Mouse (Mus musculus): Measurements from ENCODE around the gene Pde3a. TPM values are rescaled to one million over a fixed set of nuclear protein-coding genes. Genes with fewer than 3 reads are reported as not detected.
"Not testable (repeated sequence)": the region's sequence is repeated elsewhere in the genome, so short reads cannot be mapped to it uniquely, and the experiment has no call there.

The Pde3a gene
- total RNA-seq, 2 experiments from 2014 or later = 1.9 to 2.3 TPM

DNA sequence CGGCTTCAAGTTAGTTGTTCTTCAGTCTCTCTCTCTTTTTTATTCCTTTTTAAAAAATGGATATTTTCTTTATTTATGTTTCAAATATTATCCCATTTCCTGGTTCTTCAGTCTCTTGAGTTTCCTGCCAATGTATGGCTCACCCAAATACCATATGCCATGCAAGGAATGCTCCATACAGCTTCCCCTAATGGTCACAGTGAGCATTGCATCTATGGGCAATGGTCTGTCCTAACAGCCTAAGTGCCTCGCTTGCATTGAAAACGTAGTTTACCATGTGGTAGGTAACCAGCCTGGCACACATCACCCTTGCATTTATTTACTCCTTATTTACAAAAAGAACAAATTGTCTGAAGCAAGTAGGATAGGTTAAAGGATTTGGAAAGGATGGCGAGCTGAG lies 64.0 kb downstream of the Pde3a start:
- DNase-seq = no peak
- intact Hi-C loops (cut with DNase I) = loop anchor here (5.0 to 10.0 kb wide), 2 partner anchors 391 to 538 kb away; no protein-coding TSS in a partner anchor

DNA sequence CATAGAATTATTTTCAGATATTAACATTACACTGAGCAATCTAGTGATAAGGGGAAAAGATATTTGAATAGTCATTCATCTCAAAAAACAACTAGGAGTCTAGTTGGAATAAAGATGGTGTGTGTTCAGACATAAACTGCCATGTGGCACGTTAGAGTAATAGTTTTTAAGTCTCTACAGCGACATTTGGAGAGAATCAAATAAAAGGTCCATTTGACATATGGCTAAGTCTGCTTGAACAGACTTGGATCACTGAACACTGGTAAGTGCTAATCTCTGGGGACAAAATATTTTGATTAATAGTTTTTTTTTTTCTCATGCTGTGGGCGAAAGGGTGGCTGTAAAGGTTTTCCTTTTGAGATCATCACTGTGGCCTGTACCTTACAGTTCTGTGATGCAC lies 69.4 kb downstream of the Pde3a start:
- DNase-seq = no peak
- intact Hi-C loops (cut with DNase I) = loop anchor here (10.0 kb wide), 1 partner anchor 544 kb away; no protein-coding TSS in a partner anchor

DNA sequence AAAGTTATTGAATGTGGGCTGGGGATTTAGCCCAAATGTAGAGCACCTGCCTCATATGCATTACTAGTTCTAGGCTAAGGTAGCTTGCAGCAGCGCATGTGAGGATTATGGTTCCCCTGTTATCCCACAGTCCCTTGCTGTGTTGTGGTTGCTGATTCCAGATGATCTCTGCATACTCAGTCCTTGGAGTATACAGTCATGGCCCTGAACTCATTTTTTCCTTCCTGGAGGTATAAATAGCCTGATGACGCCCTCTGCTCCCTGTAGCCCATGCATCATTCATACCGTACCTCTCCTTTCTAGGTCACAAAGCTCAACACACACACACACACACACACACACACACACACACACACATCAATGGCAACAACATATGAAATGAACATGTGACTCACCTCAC lies 72.2 kb downstream of the Pde3a start:
- intact Hi-C loops (cut with DNase I) = no loop called here
- no peak for DNase-seq

DNA sequence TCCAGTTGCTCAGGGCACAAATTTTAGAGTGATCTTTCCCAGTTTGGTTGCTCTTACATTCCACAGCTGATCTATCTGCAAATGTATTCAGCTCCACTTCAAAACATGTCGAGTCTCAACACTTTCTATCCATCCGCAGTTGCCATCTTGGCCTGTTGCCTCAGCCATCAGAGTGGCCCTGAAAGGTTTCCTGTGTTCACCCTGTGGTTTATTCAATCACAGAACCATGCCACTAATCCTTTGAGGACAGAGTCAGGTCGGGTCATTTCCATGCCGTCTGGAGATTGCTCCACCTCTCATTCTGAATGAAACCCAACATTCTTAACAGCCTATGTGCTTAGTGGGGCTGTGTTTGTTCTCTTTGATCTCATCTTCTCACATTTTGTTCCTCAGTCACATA lies 73.9 kb downstream of the Pde3a start:
- intact Hi-C loops (cut with DNase I) = no loop called here
- DNase-seq = no peak

DNA sequence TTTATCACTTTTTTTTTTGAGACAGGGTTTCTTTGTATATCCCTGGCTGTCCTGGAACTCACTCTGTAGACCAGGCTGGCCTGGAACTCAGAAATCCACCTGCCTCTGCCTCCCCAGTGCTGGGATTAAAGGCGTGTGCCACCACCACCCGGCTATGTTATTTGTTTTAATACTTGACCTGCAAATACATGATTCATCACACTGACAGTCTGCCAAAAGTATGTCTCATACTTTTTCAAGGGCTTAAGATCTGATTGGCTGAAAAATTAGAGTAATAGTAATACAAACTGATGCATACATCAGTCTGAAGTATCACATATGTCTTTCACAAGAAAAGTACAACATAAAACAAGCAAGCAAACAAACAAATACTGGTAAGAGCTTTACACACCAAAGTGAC lies 78.1 kb downstream of the Pde3a start:
- intact Hi-C loops (cut with DNase I); DNase-seq: not testable (repeated sequence)

DNA sequence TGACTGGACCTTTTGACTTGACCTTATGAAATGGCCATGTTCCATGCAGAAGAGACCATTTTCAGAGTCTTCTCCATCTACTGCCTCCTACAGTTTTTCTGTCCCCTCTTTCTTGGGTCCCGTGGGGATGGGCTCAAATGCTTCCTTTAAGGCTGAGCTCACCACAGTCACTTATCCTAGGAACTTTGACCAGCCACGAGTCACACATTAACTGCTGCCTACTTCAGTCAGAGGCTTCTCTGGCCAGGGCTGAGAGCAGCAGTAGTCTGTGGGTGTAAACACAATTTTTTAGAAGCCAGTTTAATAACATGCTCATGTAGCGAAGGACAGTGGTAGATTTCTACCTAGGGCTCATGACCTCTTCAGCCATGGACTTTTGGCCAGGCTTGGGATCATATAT lies 79.0 kb downstream of the Pde3a start:
- no peak for DNase-seq
- intact Hi-C loops (cut with DNase I) = no loop called here

DNA sequence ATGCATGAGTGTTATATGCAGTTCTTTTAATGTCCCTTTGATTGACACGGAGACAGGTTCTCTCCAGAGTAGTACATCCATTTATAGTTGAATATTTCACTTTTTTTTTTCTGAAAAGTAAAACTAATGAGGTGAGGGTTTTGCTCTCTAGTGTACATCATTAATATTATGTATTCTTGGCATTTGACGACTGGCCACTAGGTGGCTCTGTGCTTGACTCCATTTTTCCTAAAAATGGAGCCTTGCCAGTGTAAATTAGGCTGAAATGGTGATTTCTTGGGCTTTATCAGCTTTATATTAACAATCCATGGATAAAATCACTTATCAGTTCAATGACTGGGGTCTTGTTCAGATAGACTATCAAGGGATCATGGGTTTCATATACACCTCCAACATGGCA lies 82.4 kb downstream of the Pde3a start:
- intact Hi-C loops (cut with DNase I) = no loop called here
- DNase-seq = no peak

GRCm38 (mm10) chr6:141332613-141333165 lies 83.6 kb downstream of the Pde3a start:
- intact Hi-C loops (cut with DNase I) = no loop called here
- DNase-seq = no peak

- intact Hi-C loops (cut with DNase I) = no loop called here
- DNase-seq = peak in 1 of 2 experiments; percentile 42
These were observed 84.2 kb downstream of the Pde3a start for GRCm38 (mm10) chr6:141333245-141333644.

GRCm38 (mm10) chr6:141335878-141336277 lies 86.8 kb downstream of the Pde3a start:
- intact Hi-C loops (cut with DNase I) = no loop called here
- no peak for DNase-seq

GRCm38 (mm10) chr6:141336438-141336837 lies 87.4 kb downstream of the Pde3a start:
- intact Hi-C loops (cut with DNase I) = no loop called here
- no peak for DNase-seq

DNA sequence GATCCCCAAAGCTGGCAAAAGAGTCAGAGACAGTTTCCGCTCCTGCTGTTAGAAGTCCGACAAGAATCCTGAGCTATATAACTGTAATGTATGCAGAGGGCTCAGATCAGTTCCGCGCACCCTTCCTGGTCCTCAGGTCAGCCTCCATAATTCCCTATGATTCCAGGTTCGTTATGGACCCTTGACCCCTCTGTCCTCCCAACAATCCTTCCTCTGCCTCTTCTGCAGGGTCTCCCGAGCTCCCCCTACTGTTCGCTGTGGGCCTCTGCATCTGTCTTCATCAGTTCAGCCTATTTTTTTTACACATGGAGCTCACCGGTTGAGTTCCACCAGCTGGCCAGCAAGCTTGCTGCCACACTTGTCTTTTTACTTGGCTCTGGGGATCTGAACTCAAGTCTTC lies 88.6 kb downstream of the Pde3a start:
- intact Hi-C loops (cut with DNase I) = no loop called here
- no peak for DNase-seq

GRCm38 (mm10) chr6:141341385-141341784 lies 92.3 kb downstream of the Pde3a start:
- DNase-seq = no peak

DNA sequence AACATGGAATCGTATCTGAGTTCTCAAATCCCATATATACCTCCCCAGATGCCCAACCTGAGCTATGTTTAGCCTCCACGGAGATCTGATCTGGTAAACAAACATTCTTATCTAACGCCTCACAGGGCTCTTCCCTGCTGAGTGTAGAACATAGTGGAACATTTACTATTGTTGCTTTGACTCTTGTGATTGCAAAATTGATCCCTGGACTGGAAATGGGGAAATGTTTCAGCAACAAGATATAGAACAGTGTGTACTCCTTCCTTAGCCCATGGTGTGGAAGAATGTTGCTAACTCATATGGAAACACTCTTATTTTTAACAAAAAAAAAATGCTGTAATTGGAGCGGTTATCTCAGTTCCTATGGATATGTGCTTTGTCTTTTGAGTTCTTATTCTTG lies 98.8 kb downstream of the Pde3a start:
- intact Hi-C loops (cut with DNase I) = no loop called here

More at GRCm38 (mm10) chr6:141341385-141341784, 92.3 kb downstream of the Pde3a start:
- intact Hi-C loops (cut with DNase I) = no loop called here

GRCm38 (mm10) chr6:141348542-141348941 lies 99.5 kb downstream of the Pde3a start:
- no peak for DNase-seq
- intact Hi-C loops (cut with DNase I) = no loop called here

More for the DNA sequence above, 98.8 kb downstream of the Pde3a start:
- no peak for DNase-seq

DNA sequence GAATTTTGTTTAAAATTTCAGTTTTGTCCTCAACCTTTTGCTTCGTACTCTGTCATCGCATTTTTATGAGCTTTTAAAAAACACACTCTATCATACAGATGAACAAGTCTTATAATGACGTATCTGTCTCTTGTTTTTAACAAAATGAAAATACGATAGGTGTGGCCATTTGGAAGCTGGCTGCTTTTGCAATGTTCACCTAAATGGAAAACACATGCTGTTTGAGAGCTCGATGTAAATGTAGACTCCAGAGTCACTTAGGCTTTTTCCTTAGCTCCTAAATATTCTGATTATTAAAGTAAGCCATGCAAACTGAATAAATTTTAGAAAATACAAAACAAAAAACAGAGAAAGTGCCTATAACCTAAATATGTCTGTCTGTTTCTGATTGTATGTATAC lies 101.2 kb downstream of the Pde3a start:
- intact Hi-C loops (cut with DNase I) = no loop called here
- DNase-seq = no peak

GRCm38 (mm10) chr6:141352277-141352676 lies 103.2 kb downstream of the Pde3a start:
- DNase-seq = no peak
- intact Hi-C loops (cut with DNase I) = no loop called here

DNA sequence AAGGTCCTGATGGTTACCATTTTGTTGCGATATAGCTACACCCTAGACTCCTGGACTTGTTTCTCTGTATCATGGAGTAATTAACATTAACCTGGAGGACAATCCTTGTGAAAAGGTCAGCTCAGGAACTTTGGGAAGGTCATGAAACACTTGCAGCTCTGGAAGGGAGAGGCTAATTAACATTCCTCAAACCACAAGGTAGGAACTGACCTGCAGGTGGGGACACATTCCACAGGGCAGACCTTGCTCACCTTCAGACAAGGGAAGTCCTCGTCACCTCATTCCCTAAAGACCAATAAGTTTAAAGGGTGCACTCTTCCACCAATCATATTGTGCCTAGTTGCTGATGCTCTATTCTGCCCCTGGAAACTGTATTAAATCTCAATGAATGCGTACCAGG lies 114.6 kb downstream of the Pde3a start:
- intact Hi-C loops (cut with DNase I) = no loop called here
- DNase-seq = no peak

DNA sequence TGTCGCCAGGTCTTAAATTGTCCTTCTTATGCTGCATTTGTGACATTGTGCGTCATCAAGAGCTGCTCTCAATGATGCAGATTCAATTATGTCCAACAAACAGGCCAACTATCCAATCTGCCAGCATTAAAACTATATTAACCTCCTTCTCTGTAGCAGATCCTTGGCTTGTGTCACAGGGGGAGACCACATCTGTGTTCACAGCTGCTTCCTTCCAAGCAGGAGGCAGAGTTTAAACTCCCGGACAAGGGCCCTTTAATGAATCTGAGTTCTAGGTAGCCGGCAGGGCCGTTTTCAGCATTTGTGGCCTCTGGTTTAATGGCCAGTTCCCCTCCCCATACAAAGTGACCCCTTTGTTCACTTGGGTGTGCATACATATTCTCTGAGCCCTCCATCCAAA lies 118.0 kb downstream of the Pde3a start:
- intact Hi-C loops (cut with DNase I) = no loop called here

GRCm38 (mm10) chr6:141372697-141373096 lies 123.6 kb downstream of the Pde3a start:
- intact Hi-C loops (cut with DNase I) = no loop called here
- no peak for DNase-seq

More for the DNA sequence above, 118.0 kb downstream of the Pde3a start:
- DNase-seq = no peak

DNA sequence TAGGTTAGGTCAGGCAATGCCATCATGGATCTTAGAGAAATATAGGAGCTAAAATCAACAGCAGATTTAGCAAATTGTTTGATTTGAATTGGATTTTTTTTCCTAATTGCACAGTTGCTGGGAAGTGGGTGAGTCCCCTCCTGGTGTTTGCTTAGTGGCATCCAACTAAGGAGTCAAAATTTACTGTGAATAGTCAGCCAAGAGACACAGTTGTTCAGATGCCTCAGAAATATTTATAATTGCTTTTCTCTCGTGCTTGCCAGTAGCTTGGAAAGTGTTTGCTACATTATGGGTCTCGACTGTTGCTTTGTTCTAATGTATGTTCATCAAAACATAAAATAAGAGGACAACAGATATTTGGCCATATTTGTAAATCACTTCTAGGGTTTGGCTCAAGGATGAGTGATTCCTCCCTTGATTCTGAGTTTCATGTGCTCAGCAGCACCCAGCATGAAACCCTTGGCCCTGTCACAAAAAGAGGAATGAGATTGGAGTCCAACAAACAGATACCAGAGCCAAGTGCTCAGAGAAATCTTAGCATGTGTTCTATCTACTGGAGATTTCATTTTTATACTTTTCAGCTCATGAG lies 125.5 kb downstream of the Pde3a start:
- DNase-seq = no peak
- intact Hi-C loops (cut with DNase I) = no loop called here

DNA sequence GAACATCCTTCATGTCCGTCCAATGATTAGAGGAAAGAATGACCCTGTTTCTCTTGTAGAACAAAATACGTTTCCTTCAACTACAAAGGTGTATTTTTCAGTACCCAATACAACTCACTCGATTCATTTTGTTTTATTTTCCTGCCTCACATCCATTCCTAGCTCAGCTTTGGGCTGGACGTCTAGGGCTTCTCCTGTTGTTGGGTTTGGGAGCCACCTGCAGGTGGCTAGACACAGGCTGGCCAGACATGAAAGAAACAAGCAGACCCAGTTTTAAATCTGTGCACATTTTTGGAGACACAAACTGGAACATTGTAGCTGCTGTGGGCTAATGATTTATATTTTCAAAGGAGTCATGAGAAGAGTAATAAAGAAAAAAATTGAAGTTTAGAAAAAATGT lies 126.1 kb downstream of the Pde3a start:
- DNase-seq = no peak
- intact Hi-C loops (cut with DNase I) = no loop called here

DNA sequence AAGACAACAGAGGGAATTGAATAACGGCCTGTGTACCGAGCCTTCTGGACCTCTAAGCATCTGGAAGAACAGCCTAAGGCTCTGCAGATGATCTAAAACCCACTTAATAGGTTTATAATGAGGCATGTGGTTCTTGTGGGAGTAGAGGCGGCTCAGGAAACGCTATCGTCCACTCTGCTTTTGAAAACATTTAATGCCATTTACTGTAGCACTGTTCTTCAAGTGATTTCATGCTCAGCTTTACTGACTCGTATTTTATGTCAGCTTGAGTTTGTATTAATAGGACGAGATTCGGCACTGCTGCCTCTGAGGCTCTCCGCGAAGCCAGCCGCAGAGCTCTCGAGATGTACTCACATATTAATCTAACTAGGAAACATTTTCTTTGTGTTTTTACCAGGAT lies 131.9 kb downstream of the Pde3a start:
- no peak for DNase-seq
- intact Hi-C loops (cut with DNase I) = no loop called here
